Mouse (Mus musculus) lung, embryonic 14.5 days (tissue): ENCODE measurements around the gene Ghrl. TPM values are rescaled to one million over a fixed set of nuclear protein-coding genes. Genes with fewer than 3 reads are reported as not detected.

Experiments
- ATAC-seq: fragments of 200-750 bp; cut with Nextera tagmentation; 2 replicates; pipeline ENCODE4 v1.8.0; 2017; ENCODE audit warnings: mild to moderate bottlenecking, moderate TSS enrichment, moderate library complexity; ENCODE audit not compliant: insufficient read depth
- DNase-seq: peaks from one replicate; pipeline ENCODE4 v3.0.0-alpha.2; 2015
- H3K27ac ChIP-seq: fragments of 300-500 bp; sonication (generic); 2 replicates; pipeline ENCODE4 v1.5.1; 2014; ENCODE audit warnings: low read depth, mild to moderate bottlenecking, moderate library complexity
- H3K27me3 ChIP-seq: fragments of 300-500 bp; sonication (generic); 2 replicates; pipeline ENCODE4 v1.6.1; 2014; ENCODE audit warnings: low read length, control low read depth; ENCODE audit not compliant: insufficient read depth
- H3K36me3 ChIP-seq: fragments of 300-500 bp; sonication (generic); 2 replicates; pipeline ENCODE4 v1.6.1; 2014; ENCODE audit warnings: control low read depth; ENCODE audit not compliant: insufficient read depth
- H3K4me1 ChIP-seq: fragments of 300-500 bp; sonication (generic); 2 replicates; pipeline ENCODE4 v1.6.1; 2014; ENCODE audit warnings: antibody characterized with exemption, control low read depth; ENCODE audit not compliant: insufficient read depth
- H3K4me2 ChIP-seq: fragments of 300-500 bp; sonication (generic); 2 replicates; pipeline ENCODE4 v1.6.1; 2014; ENCODE audit warnings: mild to moderate bottlenecking
- H3K4me3 ChIP-seq: fragments of 300-500 bp; sonication (generic); 2 replicates; pipeline ENCODE4 v1.5.1; 2014; ENCODE audit warnings: low read depth, low read length
- H3K9ac ChIP-seq: fragments of 300-500 bp; sonication (generic); 2 replicates; pipeline ENCODE4 v1.6.1; 2014
- H3K9me3 ChIP-seq: fragments of 300-500 bp; sonication (generic); 2 replicates; pipeline ENCODE4 v1.6.1; 2016; ENCODE audit warnings: low read depth, low read length, control low read depth
- CTCF ChIP-seq: IDR thresholded peaks from 2 replicates; pipeline ENCODE4 v1.5.1; 2016; ENCODE audit warnings: antibody characterized with exemption, low read depth
- WGBS: fragments of 180-500 bp; shearing (Covaris S2); extraction: QIAGEN DNeasy Blood & Tissue Kit; methylation state at CpG from one replicate; pipeline ENCODE4 v1.1.7; 2014; 5-methylcytosine and 5-hydroxymethylcytosine counted together
- microRNA-seq: library from miRNA; unstranded; fragments of <30 nt; microRNA quantifications from one replicate; pipeline ENCODE4, GENCODE M21; 2016; ENCODE audit warnings: borderline number of aligned reads
- polyA plus RNA-seq: library from polyadenylated mRNA; unstranded; fragments of >200 nt; fragmentation: Nextera tagmentation; extraction: Ambion mirVana; gene quantifications from 2 replicates; pipeline ENCODE4 v1.2.1, GENCODE M21; 2014

The Ghrl gene
- polyA plus RNA-seq, 1 experiment from 2014 or later = not detected

DNA sequence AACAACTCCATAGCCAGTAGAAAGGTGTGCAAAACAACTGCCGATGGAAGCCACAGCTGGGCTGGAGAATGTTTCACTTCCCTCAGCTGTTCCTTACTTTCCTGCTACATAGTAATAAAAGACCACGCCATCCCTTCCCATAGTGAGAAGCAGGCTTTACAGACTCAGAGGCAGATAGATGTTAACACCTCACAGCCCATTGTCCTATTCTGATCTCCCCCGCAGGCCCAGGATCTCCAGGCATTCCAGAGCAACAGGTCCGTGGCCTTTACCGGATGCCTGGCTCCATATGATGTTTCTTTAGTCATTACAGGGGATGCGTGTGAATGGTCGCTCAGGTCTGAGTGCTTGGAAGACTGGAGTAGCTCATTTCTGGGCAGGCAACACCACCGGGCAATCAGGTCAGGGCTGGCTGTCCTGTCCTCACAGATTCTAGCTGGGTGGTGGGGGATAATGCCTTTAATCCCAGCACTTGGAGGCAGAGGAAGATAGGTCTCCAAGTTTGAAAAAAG, 52.0 kb downstream of the Ghrl start:
- no peaks in the 10 kb centered on the region for H3K27me3 ChIP-seq
- no peak overlapping the region for H3K4me3 ChIP-seq
- TF ChIP-seq CTCF = no peak
- H3K9ac ChIP-seq = no peak overlapping the region
- ATAC-seq (no peak), DNase-seq (no peak)
- no peak overlapping the region for H3K4me2 ChIP-seq
- no peaks in the 10 kb centered on the region for H3K36me3 ChIP-seq
- no peak overlapping the region for H3K27ac ChIP-seq
- peaks cover 4% of the 10 kb centered on the region; the same call in 1 of the 2 replicates for H3K4me1 ChIP-seq
- WGBS = 62% methylated on average over 8 of the region's 8 CpGs
- no peaks in the 10 kb centered on the region for H3K9me3 ChIP-seq

Small RNAs within 50 kb of the gene (microRNA-seq; reads per million reads assigned to microRNA genes)
- not detected for gene Mir7042

Other genes with a start within 250 kb of the Ghrl start
- 7.7 and 9.1 TPM in 2 replicates for gene Il17rc, start 248.5 kb downstream of the Ghrl start, polyA plus RNA-seq
- gene Creld1, start 236.6 kb downstream of the Ghrl start, polyA plus RNA-seq = 20.7 and 27.0 TPM in 2 replicates
- 0.05 and 0.16 TPM in 2 replicates for gene Prrt3, start 217.9 kb downstream of the Ghrl start, polyA plus RNA-seq
- gene Emc3, start 188.2 kb downstream of the Ghrl start, polyA plus RNA-seq = 92.8 and 97.6 TPM in 2 replicates
- gene Fancd2, start 188.2 kb downstream of the Ghrl start, polyA plus RNA-seq = 15.4 and 15.7 TPM in 2 replicates
- gene Fancd2os, start 119.2 kb downstream of the Ghrl start, polyA plus RNA-seq = 0.17 TPM in 1 of 2 replicates, not detected in the other
- 227 and 239 TPM in 2 replicates for gene Brk1, start 115.1 kb downstream of the Ghrl start, polyA plus RNA-seq
- 42.2 and 42.7 TPM in 2 replicates for gene Vhl, start 95.9 kb downstream of the Ghrl start, polyA plus RNA-seq
- 3.1 and 3.6 TPM in 2 replicates for gene Irak2, start 81.4 kb downstream of the Ghrl start, polyA plus RNA-seq
- gene Tatdn2, start 22.8 kb downstream of the Ghrl start, polyA plus RNA-seq = 1.2 and 1.5 TPM in 2 replicates
- 286 and 295 TPM in 2 replicates for gene Sec13, start 20.9 kb upstream of the Ghrl start, polyA plus RNA-seq